Mouse (Mus musculus) midbrain, postnatal 0 days (tissue): Measurements from ENCODE around the gene Trappc11. TPM values are rescaled to one million over a fixed set of nuclear protein-coding genes. Genes with fewer than 3 reads are reported as not detected.

Source experiments
- ATAC-seq: fragments of 200-750 bp; cut with Nextera tagmentation; 2 replicates; pipeline ENCODE4 v1.8.0; 2017; ENCODE audit warnings: moderate number of reproducible peaks, mild to moderate bottlenecking, moderate TSS enrichment, moderate library complexity; ENCODE audit not compliant: low FRiP score
- DNase-seq: peaks from one replicate; pipeline ENCODE4 v3.0.0-alpha.2; 2015; ENCODE audit warnings: low spot score
- H3K27ac ChIP-seq: fragments of 300-500 bp; sonication (generic); 2 replicates; pipeline ENCODE4 v1.5.1; 2014; ENCODE audit warnings: low read depth, mild to moderate bottlenecking, low read length, mixed read lengths
- H3K27me3 ChIP-seq: fragments of 300-500 bp; sonication (generic); 2 replicates; pipeline ENCODE4 v1.6.1; 2014; ENCODE audit warnings: low read length, control low read depth, mixed read lengths; ENCODE audit not compliant: insufficient read depth
- H3K36me3 ChIP-seq: fragments of 300-500 bp; sonication (generic); 2 replicates; pipeline ENCODE4 v1.6.1; 2014; ENCODE audit warnings: low read length, control low read depth, mixed read lengths; ENCODE audit not compliant: insufficient read depth
- H3K4me1 ChIP-seq: fragments of 300-500 bp; sonication (generic); 2 replicates; pipeline ENCODE4 v1.6.1; 2014; ENCODE audit warnings: mild to moderate bottlenecking, control low read depth, antibody characterized with exemption, low read length, mixed read lengths; ENCODE audit not compliant: insufficient read depth
- H3K4me2 ChIP-seq: fragments of 300-500 bp; sonication (generic); 2 replicates; pipeline ENCODE4 v1.6.1; 2014; ENCODE audit warnings: low read depth, mild to moderate bottlenecking, low read length, mixed read lengths; ENCODE audit not compliant: poor library complexity, severe bottlenecking
- H3K4me3 ChIP-seq: fragments of 300-500 bp; sonication (generic); 2 replicates; pipeline ENCODE4 v1.5.1; 2014; ENCODE audit warnings: low read depth, mild to moderate bottlenecking, low read length, moderate library complexity
- H3K9ac ChIP-seq: fragments of 300-500 bp; sonication (generic); replicated peaks from 2 replicates; pipeline ENCODE4 v1.6.1; 2014; ENCODE audit warnings: mild to moderate bottlenecking, low read length, moderate library complexity, mixed read lengths; ENCODE audit not compliant: poor library complexity, severe bottlenecking
- H3K9me3 ChIP-seq: fragments of 300-500 bp; sonication (generic); 2 replicates; pipeline ENCODE4 v1.6.1; 2016; ENCODE audit warnings: low read length, control low read depth
- CTCF ChIP-seq: IDR thresholded peaks from 2 replicates; pipeline ENCODE4 v1.5.1; 2016; ENCODE audit warnings: antibody characterized with exemption, mild to moderate bottlenecking
- WGBS: fragments of 180-500 bp; shearing (Covaris S2); extraction: QIAGEN DNeasy Blood & Tissue Kit; methylation state at CpG from one replicate; pipeline ENCODE4 v1.1.7; 2014; 5-methylcytosine and 5-hydroxymethylcytosine counted together
- polyA plus RNA-seq: library from polyadenylated mRNA; unstranded; fragments of >200 nt; fragmentation: Nextera tagmentation; extraction: Ambion mirVana; gene quantifications from 2 replicates; pipeline ENCODE4 v1.2.1, GENCODE M21; 2015
- total RNA-seq: library from RNA; depleted of rRNA; stranded (reverse); fragments of >200 nt; gene quantifications from 2 replicates; pipeline ENCODE4 v1.2.3, GENCODE M21; 2014

Trappc11 gene
- total and polyA plus RNA-seq, 2 experiments from 2014 or later, result 28.5 to 44.1 TPM

DNA sequence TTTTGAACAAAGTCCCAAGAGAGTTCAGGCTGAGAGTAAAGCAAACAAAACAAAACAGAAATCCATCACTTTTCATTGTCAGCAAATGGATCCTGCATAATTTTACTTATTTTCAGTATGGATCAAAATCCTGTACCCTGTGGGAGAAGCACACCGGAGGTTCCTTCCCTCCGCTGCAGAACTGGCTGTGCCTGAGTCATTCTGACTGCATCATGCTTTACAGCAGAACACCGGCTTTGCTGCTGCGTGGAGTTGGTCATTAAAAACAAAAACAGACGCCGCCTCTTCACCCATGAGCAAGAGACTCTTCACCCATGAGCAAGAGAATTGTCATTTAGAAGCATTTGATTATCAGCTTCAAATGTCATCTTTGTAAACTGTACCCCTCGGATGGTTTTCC lies 27.5 kb upstream of the Trappc11 start:
- Histone ChIP-seq H3K27ac (no peak overlapping the region), H3K4me2 (no peak overlapping the region), H3K9me3 (no peaks in the 10 kb centered on the region), H3K9ac (no peak overlapping the region), H3K4me3 (no peak overlapping the region), H3K27me3 (no peaks in the 10 kb centered on the region), H3K36me3 (no peaks in the 10 kb centered on the region), H3K4me1 (no peaks in the 10 kb centered on the region)
- 92% methylated on average over 7 of the region's 7 CpGs for WGBS
- no peak for TF ChIP-seq CTCF
- DNase-seq (no peak), ATAC-seq (no peak)

GRCm38 (mm10) chr8:47558274-47558673 lies 25.0 kb upstream of the Trappc11 start:
- no peak overlapping the region for H3K27ac ChIP-seq
- DNase-seq (no peak), ATAC-seq (no peak)
- no peak overlapping the region for H3K4me3 ChIP-seq
- H3K9ac ChIP-seq, result no peak overlapping the region
- H3K36me3 ChIP-seq, result no peaks in the 10 kb centered on the region
- WGBS, result 45% methylated on average over 7 of the region's 7 CpGs
- H3K4me1 ChIP-seq, result no peaks in the 10 kb centered on the region
- H3K4me2 ChIP-seq, result no peak overlapping the region
- no peaks in the 10 kb centered on the region for H3K27me3 ChIP-seq
- H3K9me3 ChIP-seq, result no peaks in the 10 kb centered on the region
- no peak for TF ChIP-seq CTCF

DNA sequence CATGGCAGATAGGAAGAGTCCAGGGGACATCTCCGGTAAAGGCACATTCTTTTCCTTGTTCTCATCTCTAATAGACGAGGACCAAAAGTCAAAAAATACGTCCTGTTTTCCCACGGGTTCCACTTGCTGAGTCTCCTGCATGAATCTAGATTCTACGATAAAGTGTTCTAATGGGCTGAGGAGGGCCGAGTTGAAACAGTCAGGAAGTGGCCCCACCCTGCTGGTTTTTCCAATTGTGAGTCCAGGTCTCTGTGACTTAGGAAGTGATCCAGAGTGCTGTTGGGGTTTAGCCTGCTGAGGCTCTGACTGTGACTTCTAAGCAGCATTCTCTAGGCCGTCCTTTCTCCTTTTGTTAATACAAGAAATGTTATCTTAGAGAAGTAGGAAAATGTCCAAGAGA lies 23.2 kb upstream of the Trappc11 start:
- 87% methylated on average over 7 of the region's 7 CpGs for WGBS
- TF ChIP-seq CTCF, result no peak

DNA sequence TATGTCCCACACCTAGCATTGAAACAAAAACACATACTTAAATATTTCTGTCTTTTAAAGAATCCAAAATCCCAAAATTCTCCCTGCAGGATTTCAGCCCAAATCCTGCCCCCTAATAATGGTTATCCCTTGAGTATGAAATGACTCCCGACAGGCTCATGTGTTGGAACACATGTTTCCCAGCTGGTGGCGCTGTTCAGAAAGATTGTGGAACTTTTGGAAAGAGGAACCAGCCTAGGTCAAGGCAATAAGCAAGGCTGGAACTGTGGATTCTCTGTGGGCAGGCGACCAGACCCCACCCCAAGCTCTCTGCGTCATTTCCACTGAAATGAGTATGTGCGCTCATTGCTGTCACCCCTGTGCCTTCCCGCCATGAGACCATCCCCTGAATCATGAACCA lies 20.3 kb upstream of the Trappc11 start:
- H3K4me3 ChIP-seq, result no peak overlapping the region
- H3K9ac ChIP-seq, result no peak overlapping the region
- DNase-seq (no peak), ATAC-seq (no peak)
- H3K36me3 ChIP-seq, result peaks cover 28% of the 10 kb centered on the region
- H3K27ac ChIP-seq, result no peak overlapping the region
- no peak overlapping the region for H3K4me2 ChIP-seq
- no peaks in the 10 kb centered on the region for H3K9me3 ChIP-seq
- no peaks in the 10 kb centered on the region for H3K4me1 ChIP-seq
- TF ChIP-seq CTCF, result peak; percentile 37
- 86% methylated on average over 6 of the region's 6 CpGs for WGBS
- no peaks in the 10 kb centered on the region for H3K27me3 ChIP-seq

More for the DNA sequence above, 23.2 kb upstream of the Trappc11 start:
- Histone ChIP-seq H3K27ac (no peak overlapping the region), H3K4me1 (no peaks in the 10 kb centered on the region), H3K27me3 (no peaks in the 10 kb centered on the region), H3K36me3 (peaks cover 3% of the 10 kb centered on the region), H3K4me2 (no peak overlapping the region), H3K9ac (no peak overlapping the region), H3K9me3 (no peaks in the 10 kb centered on the region), H3K4me3 (no peak overlapping the region)
- DNase-seq (no peak), ATAC-seq (no peak)

- TF ChIP-seq CTCF, result no peak
- WGBS, result 97% methylated on average over 10 of the region's 10 CpGs
- Histone ChIP-seq H3K4me2 (no peak overlapping the region), H3K4me1 (no peaks in the 10 kb centered on the region), H3K4me3 (no peak overlapping the region), H3K27ac (no peak overlapping the region), H3K36me3 (peaks cover 58% of the 10 kb centered on the region), H3K27me3 (no peaks in the 10 kb centered on the region), H3K9me3 (no peaks in the 10 kb centered on the region), H3K9ac (no peak overlapping the region)
- ATAC-seq (no peak), DNase-seq (no peak)
Observed at GRCm38 (mm10) chr8:47547102-47547501, 13.8 kb upstream of the Trappc11 start.

- ATAC-seq (no peak), DNase-seq (no peak)
- Histone ChIP-seq H3K4me1 (no peaks in the 10 kb centered on the region), H3K9ac (no peak overlapping the region), H3K27ac (no peak overlapping the region), H3K9me3 (no peaks in the 10 kb centered on the region), H3K36me3 (peaks cover 39% of the 10 kb centered on the region), H3K4me2 (no peak overlapping the region), H3K4me3 (no peak overlapping the region), H3K27me3 (no peaks in the 10 kb centered on the region)
- 91% methylated on average over 5 of the region's 5 CpGs for WGBS
- no peak for TF ChIP-seq CTCF
Observed at GRCm38 (mm10) chr8:47544094-47544493, 10.8 kb upstream of the Trappc11 start.

GRCm38 (mm10) chr8:47542746-47543145 lies 9.5 kb upstream of the Trappc11 start:
- 95% methylated on average over 16 of the region's 16 CpGs for WGBS
- no peaks in the 10 kb centered on the region for H3K4me1 ChIP-seq

More at GRCm38 (mm10) chr8:47542746-47543145, 9.5 kb upstream of the Trappc11 start:
- no peak overlapping the region for H3K4me2 ChIP-seq
- H3K9ac ChIP-seq, result no peak overlapping the region
- no peak for ATAC-seq
- no peak for DNase-seq
- H3K4me3 ChIP-seq, result no peak overlapping the region
- no peaks in the 10 kb centered on the region for H3K27me3 ChIP-seq
- no peaks in the 10 kb centered on the region for H3K9me3 ChIP-seq
- no peak for TF ChIP-seq CTCF
- no peak overlapping the region for H3K27ac ChIP-seq
- H3K36me3 ChIP-seq, result peaks cover 31% of the 10 kb centered on the region
